Mouse (Mus musculus): Measurements from ENCODE around the gene Arhgap25.

DNA sequence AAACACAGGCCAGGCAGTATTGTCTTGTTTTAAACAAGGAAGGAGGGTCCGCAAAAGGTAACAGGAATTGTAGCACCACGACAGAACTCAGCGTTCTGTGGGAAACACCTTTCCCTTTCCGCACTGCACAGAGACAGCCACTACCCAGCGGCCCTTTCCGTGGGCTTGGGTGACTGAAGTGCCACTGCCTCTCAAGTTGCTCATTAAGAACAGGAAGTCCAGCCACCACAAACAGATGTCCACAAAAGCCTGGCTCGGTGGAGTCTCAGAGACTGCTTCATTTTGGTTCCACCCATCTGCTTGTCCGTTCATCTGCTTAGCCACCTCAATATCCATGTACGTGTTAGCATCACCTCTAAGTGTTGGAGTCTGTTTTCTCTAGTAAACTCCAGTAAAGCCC is 38.7 kb downstream of the Arhgap25 start:
- TF ChIP-seq EP300 (optimal IDR thresholded peaks at IDR 0.05): no peak
- TF ChIP-seq CTCF (IDR thresholded peaks at IDR 0.05; ENCODE audit: low read depth): no peak

All from stomach, postnatal 0 days (tissue).